Mouse (Mus musculus) ES-CJ7 (cell line): ENCODE measurements around the gene Bglap2.
"Not testable (repeated sequence)": the region's sequence is repeated elsewhere in the genome, so short reads cannot be mapped to it uniquely, and the experiment has no call there.

ENCODE experiments used
- DNase-seq: peaks from one replicate; pipeline ENCODE4 v3.0.0; 2011; ENCODE audit warnings: low read depth, low spot score

The Bglap2 gene

DNA sequence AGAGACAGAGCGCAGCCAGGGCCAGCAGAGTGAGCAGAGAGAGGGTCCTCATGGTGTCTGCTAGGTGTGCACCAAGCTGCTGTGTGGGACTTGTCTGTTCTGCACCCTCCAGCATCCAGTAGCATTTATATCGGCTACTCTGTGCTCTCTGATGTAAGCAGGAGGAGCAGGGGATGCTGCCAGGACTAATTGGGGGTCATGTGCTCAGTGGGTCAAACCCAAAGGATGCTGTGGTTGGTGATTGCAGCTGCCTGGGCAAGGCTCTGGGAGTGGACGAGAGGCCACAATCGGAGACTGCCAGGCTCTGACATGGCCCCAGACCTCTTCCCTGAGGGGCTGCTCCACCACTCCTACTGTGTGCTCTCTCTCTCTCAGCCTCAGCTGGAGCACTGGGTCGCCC, at the start of gene Bglap2:
Bglap2 (minus strand) TSS at position 101 of the 400 bp plus-strand sequence.
- not testable (repeated sequence) for DNase-seq

DNA sequence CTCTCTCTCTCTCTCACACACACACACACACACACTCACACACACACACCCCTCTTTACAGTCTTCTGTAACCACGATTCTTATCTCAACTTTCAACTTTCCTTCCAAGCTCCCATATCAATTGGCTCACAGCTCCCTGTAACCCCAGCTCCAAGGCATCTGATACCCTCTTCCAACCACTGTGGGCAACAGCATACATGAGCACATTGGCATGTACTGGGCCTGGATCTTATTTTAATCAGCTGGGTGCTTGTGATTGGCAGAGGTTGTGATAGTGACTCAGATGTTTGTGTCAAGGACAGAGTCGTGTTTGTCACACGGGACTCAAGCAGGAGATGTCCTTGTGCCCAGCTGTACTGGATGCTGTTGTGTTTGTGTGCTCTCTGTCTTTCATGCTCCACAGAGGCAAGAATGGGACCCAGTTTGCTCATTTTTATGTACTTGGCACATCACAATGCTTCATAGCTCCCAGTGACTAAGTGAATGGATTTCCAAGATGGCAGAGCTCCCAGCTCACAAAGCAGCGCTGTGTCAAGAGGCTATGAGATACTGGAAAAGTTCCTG, 48.9 kb upstream of the Bglap2 start:
- DNase-seq, result no peak

DNA sequence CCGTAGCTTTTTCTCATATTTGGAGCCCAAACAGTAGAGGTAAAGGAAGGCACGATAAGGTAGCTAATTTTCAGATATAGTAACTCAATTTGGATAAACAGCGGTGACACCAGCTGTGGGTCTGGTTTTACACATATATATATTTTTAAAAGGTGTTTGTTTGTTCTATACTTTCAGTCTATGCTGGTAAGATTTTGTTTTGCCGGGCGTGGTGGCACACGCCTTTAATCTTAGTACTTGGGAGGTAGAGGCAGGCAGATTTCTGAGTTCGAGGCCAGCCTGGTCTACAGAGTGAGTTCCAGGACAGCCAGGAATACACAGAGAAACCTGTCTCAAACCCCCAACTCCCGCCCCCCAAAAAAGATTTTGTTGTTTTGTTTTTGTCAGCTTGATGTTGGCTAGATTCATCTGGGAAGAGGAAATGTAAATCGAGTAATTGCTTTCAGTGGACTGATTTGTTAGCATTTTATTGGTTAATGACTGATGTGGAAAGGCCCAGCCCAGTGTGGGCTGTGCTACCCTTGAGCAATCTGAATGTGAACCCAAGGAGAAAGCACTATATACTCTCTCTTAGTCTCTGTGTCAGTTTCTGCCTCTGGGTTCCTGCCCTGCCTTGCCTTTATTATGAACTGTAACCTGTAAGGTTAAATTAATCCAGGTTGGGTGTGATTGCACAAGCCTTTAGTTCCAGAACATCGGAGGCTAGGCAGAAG, 47.4 kb upstream of the Bglap2 start:
- DNase-seq, result no peak

- no peak for DNase-seq
Observed at GRCm38 (mm10) chr3:88425330-88425689, 46.8 kb upstream of the Bglap2 start.

GRCm38 (mm10) chr3:88424605-88425329, 46.3 kb upstream of the Bglap2 start, which contains the start of gene Slc25a44:
Gene Slc25a44, minus strand, starts transcription at chr3:88425139.
- peak; percentile 99 for DNase-seq

- DNase-seq, result no peak
Observed at GRCm38 (mm10) chr3:88422020-88422720, 43.7 kb upstream of the Bglap2 start.

- no peak for DNase-seq
Observed at GRCm38 (mm10) chr3:88420771-88421170, 42.3 kb upstream of the Bglap2 start.

- no peak for DNase-seq
Observed at GRCm38 (mm10) chr3:88418016-88418415, 39.5 kb upstream of the Bglap2 start.

DNA sequence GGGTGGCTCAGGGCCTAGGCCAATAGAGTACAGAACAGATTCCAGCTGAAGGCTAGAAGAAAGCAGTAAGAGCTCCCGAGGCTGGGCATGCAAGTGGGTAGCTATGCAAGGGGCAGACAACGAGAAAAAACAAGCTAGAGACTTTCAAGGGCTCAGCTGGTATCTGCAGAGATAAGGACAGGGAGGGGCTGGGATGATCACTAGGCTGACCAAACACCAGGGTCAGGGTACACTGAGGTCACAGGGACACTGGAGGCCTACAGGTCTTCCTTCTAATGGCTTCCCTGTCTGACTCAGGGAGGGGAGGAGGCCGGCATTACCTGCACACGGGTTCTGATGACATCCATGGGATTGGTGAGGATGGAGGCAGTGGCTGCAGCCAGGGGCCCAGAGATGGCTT, 37.2 kb upstream of the Bglap2 start:
- DNase-seq, result no peak

DNA sequence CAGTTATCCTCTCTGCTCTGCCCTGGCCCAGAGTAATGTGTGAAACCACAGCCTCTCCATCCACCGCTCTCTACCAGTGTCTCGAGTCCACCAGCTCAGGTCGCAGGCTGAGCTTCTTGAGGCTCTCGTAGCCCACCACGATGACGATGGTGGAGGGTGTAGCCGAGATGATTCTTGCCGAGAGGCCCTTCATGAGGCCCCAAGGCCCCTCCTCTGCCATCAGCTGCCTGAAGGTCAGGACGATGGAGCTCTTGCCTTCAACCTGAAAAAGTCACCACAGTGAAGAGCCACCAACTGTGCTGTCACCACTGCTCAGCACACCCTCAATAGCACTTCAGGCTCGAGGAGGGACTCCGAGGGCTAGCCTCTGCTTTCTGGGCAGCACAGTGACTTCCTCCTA, 34.1 kb upstream of the Bglap2 start:
- DNase-seq, result no peak

GRCm38 (mm10) chr3:88411681-88412080, 33.2 kb upstream of the Bglap2 start:
- no peak for DNase-seq

GRCm38 (mm10) chr3:88410645-88411031, 32.1 kb upstream of the Bglap2 start:
- peak; percentile 63 for DNase-seq

- peak; percentile 93 for DNase-seq
Observed at GRCm38 (mm10) chr3:88409741-88410644, 31.5 kb upstream of the Bglap2 start, which contains the start of gene Pmf1. Gene Pmf1, minus strand, starts transcription at chr3:88410331.

DNA sequence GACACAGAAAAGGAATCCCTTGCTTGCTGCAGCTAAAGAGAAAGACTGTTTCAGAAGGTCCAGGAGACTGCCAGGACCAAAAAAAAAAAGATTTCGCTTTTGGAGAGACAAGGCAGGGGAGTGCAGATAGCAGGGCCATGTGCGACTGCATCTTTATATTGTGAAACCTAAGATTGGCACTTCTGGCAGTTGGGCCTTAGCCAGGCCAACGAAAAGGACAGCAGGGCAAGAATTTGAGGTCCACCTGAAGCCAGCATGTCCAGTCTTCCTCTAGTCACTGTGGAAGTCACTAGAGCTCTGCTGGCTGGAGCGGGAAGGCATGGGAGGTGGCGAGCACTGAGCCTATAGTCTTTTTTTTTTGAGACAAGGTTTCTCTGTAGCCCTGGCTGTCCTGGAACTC, 30.5 kb upstream of the Bglap2 start:
- no peak for DNase-seq

DNA sequence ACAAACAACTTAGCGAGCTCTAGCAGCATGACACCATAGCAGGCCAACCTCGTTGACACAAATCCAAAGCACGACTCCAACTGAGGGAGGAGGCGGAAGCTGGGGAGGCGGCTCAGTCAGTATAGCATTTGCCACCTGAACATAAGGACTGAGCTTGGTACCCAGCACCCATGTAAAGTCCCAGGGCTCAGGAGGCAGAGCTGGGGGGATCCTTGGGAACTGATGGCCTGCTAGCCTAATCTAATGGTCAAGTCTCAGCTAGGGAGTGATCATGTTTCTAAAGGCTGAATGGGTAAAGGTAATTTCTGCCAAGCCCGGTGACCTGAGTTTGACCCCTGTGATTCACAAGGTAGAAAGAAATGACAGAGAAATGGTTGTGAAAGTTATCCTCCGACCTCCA, 29.0 kb upstream of the Bglap2 start:
- DNase-seq, result no peak

DNA sequence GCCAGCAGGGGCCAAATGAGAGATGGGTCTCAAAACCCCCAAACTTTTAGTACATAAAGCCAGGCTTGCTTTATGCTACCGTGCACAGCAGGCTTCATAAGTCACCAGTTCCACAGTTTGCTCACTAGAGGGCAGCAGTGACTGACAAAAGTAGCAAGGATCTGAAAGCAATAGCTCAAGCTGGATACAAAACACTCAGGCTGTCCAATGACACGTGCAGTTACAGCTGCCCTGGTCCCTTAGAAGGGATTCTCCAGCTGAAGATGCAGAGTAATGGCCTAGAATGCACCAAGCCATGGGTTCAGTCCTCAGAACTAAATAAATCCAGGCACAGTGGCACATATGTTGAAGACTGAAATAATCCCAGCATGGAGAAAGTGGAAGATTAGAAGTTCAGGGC, 28.6 kb upstream of the Bglap2 start:
- DNase-seq, result peak; percentile 90

DNA sequence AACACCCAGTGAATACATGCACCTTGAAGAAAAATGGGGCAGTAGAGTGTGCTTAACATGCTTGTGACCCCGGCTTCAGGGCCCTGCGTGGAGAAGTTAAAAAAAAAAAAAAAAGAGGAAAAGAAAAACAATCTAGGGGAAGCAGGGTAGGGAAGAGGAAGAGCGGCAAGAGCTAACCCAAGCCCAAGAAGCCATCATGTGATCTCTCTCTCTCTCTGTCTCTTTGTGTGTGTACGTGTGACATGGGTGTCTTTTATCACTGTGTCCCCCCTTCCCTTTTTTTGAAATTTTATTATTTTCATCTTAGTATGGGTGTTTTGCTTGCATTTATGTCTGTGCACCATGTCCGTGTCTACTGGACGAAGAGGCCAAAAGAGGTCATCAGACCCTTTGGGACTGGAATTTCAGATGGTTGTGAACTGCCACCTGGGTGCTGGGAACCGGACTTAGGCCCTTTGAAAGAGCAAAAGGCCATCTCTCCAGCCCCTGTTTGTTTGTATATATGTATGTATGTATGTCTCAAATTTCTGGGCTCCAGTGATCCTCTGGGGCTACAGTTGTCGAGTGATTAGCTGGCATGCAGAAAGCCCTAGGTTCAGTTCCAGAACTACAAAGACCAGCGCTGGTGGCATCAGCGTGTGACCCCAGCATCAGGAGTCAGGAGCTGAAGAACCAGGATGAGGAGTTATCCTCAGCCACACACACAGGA, 25.2 kb upstream of the Bglap2 start:
- no peak for DNase-seq

GRCm38 (mm10) chr3:88398666-88399065, 20.2 kb upstream of the Bglap2 start:
- no peak for DNase-seq

DNA sequence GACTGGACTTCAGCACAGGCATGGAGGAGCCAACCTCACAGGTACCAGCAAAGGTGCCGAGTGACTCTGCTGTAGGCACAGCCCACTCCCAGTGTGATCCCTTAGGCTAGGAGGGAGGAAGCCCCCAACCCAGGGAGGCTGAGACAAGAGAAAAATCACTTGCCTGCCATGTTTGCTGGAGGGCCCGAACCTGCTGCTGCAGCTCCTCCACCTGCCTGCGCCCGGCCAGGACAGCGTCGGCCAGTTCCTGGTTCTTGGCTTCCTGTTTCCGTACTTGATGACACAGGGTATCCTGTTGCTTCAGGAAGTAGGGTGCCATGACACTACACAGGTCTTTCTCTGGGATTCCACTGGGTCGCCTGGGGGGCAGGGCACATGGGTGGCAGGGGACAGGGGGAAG, 17.2 kb upstream of the Bglap2 start:
- no peak for DNase-seq

DNA sequence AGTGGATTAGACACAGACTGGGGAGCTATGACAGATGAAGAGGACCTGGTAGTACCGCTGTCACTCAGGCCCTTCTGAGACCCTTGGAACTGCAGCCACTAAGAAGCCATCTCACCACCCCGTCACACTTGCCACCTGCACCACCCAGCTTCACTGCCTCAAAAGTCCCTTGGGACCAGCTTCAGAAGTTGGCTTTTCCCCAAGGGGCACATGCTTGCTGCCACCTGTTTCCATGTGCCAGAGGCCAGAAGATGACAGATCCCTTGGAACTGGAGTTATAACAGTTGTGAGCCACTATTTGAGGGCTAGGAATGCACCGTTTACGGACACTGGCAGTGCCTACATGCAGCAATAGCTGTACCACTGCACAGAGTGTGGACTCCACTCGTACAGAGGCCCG, 16.8 kb upstream of the Bglap2 start:
- DNase-seq, result no peak
